17 mouse cellular contexts compared by ENCODE assay signal in the genomic region with DNA sequence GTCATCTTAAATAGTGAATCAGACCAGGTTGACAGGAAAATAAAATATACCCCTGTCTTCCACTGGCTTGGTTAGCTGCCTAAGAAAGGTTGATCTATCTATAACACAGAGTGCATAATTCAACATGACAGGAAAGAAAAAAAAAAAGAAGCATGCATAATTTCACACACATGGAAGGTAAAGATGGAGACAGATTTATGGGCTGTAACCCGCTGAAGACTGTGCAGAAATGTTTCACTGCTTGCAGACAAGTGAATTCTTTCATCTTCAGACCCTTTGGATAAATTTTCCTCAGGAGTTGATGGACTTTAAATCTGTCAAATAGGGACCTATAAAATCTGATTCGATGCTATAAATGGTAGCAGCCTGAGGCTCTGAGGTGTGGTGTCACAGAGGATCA.
"Had no signal": no experiment of that assay in that cellular context is flagged by ENCODE, and none has a peak within 500 bp of the region (broad histone marks: within the 10 kb centered on the region; RNA-seq: fewer than 3 reads in every experiment).

No protein-coding gene starts in this region.

- H3K9me3 ChIP-seq: limb, embryonic 12.5 days; liver, embryonic 12.5 days; midbrain, embryonic 12.5 days; neural tube, embryonic 15.5 days had no signal

- H3K36me3 ChIP-seq: limb, embryonic 12.5 days; liver, embryonic 12.5 days; midbrain, embryonic 12.5 days; neural tube, embryonic 15.5 days had no signal

- H3K4me2 ChIP-seq: limb, embryonic 12.5 days; liver, embryonic 12.5 days; lung, embryonic 14.5 days; midbrain, embryonic 12.5 days; neural tube, embryonic 15.5 days had no signal

- H3K9ac ChIP-seq: limb, embryonic 12.5 days; liver, embryonic 12.5 days; lung, embryonic 14.5 days; midbrain, embryonic 12.5 days; neural tube, embryonic 15.5 days had no signal

- DNase-seq: kidney, adult 2 months; kidney, postnatal 36 days; layer of hippocampus, adult 9-11 months; layer of hippocampus, postnatal 36 days; lung, embryonic 14.5 days; lung, postnatal 10 days; right cerebral cortex, postnatal 4 days; spleen, adult 18-20 months; thymus, adult 18-20 months; thymus, postnatal 14 days had no signal

- H3K27ac ChIP-seq: limb, embryonic 12.5 days; liver, embryonic 12.5 days; macrophage; midbrain, embryonic 12.5 days; neural tube, embryonic 15.5 days had no signal

- H3K4me3 ChIP-seq: limb, embryonic 12.5 days; liver, embryonic 12.5 days; megakaryocyte, embryonic 14.5 days; midbrain, embryonic 12.5 days; neural tube, embryonic 15.5 days had no signal

- H3K4me1 ChIP-seq: limb, embryonic 12.5 days; liver, embryonic 12.5 days; megakaryocyte, embryonic 14.5 days; midbrain, embryonic 12.5 days; neural tube, embryonic 15.5 days had no signal

- ATAC-seq: liver, embryonic 12.5 days; midbrain, embryonic 16.5 days had no signal

- H3K27me3 ChIP-seq: limb, embryonic 12.5 days; liver, embryonic 12.5 days; megakaryocyte, embryonic 14.5 days; midbrain, embryonic 12.5 days; neural tube, embryonic 15.5 days had no signal
